Mouse (Mus musculus): Measurements from ENCODE around the gene Tmem268. TPM values are rescaled to one million over a fixed set of nuclear protein-coding genes. Genes with fewer than 3 reads are reported as not detected.

The Tmem268 gene
- polyA plus RNA-seq, 1 experiment from 2014 or later = 6.6 TPM

DNA sequence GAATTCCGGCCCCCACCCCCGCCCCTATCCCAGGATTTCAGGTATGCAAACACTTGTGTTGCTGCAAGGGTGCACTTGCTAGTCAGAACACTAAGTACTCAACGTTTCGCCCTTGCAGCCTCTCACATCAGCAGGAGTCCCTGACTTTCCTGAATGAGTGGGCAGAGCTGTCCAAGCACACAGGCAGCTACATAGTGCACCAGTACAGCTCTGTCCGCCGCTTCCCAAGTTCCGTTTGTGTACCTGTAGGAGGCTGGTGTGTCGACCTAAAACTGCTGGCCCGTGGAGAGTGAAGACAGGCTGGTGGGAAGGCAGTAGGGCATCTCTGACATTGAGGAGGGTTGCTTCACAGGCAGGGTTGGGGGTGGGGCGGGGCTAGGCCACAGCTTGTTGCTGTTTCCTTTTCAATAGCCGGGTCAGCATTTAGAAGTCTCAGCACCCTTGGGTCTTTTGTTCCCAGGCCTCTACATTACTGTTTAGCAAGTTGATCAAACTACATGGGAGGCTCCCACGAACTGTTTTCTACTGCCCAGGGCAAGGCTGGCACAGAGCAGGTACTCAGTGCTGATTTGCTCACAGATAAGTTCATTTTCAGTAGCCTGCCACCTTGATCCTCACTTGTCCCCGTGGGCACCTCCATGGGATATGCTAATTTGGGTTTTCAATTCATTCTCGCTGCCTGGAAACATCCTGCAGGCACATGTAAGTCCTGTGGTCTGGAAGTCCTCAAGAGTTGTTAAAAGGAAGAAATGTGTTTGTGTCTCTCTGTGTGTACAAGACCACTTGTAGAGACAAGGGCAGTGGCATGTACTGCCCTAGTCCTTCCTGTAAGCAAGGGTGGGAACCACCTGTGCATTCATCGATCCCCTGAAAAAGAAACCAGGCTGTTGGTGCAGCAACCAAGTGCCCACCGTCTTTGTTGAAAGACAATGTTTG, 1.2 kb upstream of the Tmem268 start:
- H3K4me2 ChIP-seq = peak overlapping the region; percentile 80
- peaks cover 9% of the 10 kb centered on the region; the same call in 1 of the 2 replicates for H3K27me3 ChIP-seq
- 24% methylated on average over 16 of the region's 16 CpGs for WGBS
- no peak overlapping the region for H3K27ac ChIP-seq
- H3K9me3 ChIP-seq = no peaks in the 10 kb centered on the region
- H3K4me1 ChIP-seq = peaks cover 40% of the 10 kb centered on the region
- no peak overlapping the region for H3K9ac ChIP-seq
- ATAC-seq (ENCODE audit: low FRiP score) = no peak
- H3K4me3 ChIP-seq (replicated peaks) = peak overlapping the region; percentile 72; the same call in 1 of the 2 replicates
- H3K36me3 ChIP-seq (replicated peaks) = peaks cover 22% of the 10 kb centered on the region

GRCm38 (mm10) chr4:63559127-63559697, 631 bp downstream of the Tmem268 start:
- H3K27ac ChIP-seq = no peak overlapping the region
- 42% methylated on average over 9 of the region's 9 CpGs for WGBS
- H3K9ac ChIP-seq = peak overlapping the region; percentile 83
- peaks cover 9% of the 10 kb centered on the region; the same call in 1 of the 2 replicates for H3K27me3 ChIP-seq
- H3K4me1 ChIP-seq = peaks cover 35% of the 10 kb centered on the region
- peak; percentile 20; the same call in 1 of the 2 replicates for ATAC-seq (ENCODE audit: low FRiP score)
- H3K36me3 ChIP-seq (replicated peaks) = peaks cover 8% of the 10 kb centered on the region; the same call in 1 of the 2 replicates
- peak overlapping the region; percentile 80 for H3K4me2 ChIP-seq
- H3K4me3 ChIP-seq (replicated peaks) = peak overlapping the region; percentile 72
- H3K9me3 ChIP-seq = no peaks in the 10 kb centered on the region

DNA sequence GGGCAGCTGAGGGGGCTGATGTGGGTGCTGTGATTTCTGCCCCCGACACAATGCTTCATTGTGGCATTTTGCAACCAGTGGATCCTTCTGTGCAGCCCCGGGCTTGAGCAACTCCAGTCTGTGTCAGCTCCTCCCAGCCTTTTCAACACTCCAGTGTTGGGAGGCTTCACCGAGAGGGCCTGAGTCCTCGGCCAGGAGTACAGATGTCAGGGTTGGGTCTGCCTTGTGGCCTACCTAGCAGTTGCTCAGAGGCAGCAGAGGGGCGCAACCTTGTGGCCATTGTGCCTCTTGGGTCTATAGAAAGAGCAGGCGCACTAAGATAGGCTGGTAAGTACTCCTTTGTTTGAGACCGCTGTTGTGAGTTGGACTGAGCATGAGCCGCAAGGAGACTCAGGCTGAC, 1.5 kb downstream of the Tmem268 start:
- ATAC-seq (ENCODE audit: low FRiP score) = no peak
- WGBS = 48% methylated on average over 8 of the region's 8 CpGs
- H3K4me3 ChIP-seq (replicated peaks) = no peak overlapping the region
- peaks cover 35% of the 10 kb centered on the region for H3K4me1 ChIP-seq
- no peak overlapping the region for H3K27ac ChIP-seq
- no peaks in the 10 kb centered on the region for H3K9me3 ChIP-seq
- H3K27me3 ChIP-seq = peaks cover 9% of the 10 kb centered on the region; the same call in 1 of the 2 replicates
- H3K36me3 ChIP-seq (replicated peaks) = peaks cover 1% of the 10 kb centered on the region; the same call in 1 of the 2 replicates
- no peak overlapping the region for H3K4me2 ChIP-seq
- no peak overlapping the region for H3K9ac ChIP-seq

DNA sequence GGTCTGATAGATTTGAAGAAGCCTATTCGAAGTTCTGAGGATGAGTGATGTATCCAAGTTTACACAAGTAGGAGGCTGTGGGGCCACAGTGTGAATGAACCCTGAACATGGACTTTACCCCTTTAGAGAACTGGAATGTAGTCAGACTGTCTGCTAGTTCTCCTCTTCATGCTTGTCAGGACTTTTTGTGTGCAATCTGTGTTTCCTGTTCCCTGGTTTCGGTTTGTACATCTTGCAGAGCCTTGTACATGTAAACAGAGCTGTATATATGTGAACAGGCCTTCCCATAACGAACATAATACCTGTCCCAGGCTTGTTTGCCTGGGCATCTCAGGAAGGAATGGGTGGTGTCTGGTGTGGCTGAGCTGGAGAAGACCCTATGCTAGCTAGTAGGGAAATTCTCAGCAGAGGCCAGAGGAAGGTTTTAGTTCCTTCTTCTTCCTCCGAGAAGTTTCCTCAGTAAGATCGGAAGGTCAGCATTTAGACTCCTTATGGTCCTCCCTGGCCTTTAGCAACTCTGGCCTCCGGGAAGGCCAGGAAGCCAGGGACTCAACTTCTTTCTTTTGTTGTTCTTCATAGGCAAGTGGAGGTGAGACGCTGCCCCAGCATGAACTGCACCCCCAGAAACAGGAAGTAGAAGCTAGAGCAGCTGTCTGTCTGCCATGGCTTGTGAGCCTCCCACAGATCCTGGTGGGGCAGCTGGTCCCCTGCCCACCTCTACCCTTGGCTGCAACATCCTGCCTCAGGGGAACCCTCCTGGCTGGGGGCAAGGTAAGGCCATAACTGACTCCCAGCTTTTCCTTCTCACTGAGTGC, 3.5 kb downstream of the Tmem268 start:
- Histone ChIP-seq H3K4me2 (no peak overlapping the region), H3K9me3 (no peaks in the 10 kb centered on the region), H3K4me1 (peaks cover 33% of the 10 kb centered on the region), H3K27me3 (peaks cover 9% of the 10 kb centered on the region; the same call in 1 of the 2 replicates), H3K27ac (no peak overlapping the region), H3K4me3 (replicated peaks) (no peak overlapping the region), H3K9ac (no peak overlapping the region), H3K36me3 (replicated peaks) (no peaks in the 10 kb centered on the region)
- no peak for ATAC-seq (ENCODE audit: low FRiP score)
- 85% methylated on average over 7 of the region's 7 CpGs for WGBS

DNA sequence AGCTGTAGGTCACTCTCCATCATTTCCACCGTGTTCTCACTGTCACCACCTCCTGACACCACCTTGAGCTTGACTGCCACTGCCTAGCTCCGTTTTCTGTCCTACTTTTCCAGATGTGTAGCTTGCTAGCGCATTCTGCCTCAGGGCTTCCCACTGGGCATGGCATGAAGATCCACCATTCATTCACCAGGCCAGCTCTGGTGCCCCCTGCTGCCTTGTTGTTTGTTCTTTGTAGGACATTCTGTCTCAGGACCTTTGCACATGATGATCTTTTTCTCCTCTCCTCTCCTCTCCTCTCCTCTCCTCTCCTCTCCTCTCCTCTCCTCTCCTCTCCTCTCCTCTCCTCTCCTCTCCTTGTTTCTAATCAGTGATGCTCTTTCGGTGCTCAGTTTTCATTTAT, 4.2 kb downstream of the Tmem268 start:
- 94% methylated on average over 4 of the region's 4 CpGs for WGBS
- peaks cover 9% of the 10 kb centered on the region; the same call in 1 of the 2 replicates for H3K27me3 ChIP-seq
- no peak overlapping the region for H3K27ac ChIP-seq
- H3K36me3 ChIP-seq (replicated peaks) = no peaks in the 10 kb centered on the region
- ATAC-seq (ENCODE audit: low FRiP score) = no peak
- peaks cover 27% of the 10 kb centered on the region for H3K4me1 ChIP-seq
- no peak overlapping the region for H3K4me3 ChIP-seq (replicated peaks)
- H3K9ac ChIP-seq = no peak overlapping the region
- no peaks in the 10 kb centered on the region for H3K9me3 ChIP-seq
- no peak overlapping the region for H3K4me2 ChIP-seq

DNA sequence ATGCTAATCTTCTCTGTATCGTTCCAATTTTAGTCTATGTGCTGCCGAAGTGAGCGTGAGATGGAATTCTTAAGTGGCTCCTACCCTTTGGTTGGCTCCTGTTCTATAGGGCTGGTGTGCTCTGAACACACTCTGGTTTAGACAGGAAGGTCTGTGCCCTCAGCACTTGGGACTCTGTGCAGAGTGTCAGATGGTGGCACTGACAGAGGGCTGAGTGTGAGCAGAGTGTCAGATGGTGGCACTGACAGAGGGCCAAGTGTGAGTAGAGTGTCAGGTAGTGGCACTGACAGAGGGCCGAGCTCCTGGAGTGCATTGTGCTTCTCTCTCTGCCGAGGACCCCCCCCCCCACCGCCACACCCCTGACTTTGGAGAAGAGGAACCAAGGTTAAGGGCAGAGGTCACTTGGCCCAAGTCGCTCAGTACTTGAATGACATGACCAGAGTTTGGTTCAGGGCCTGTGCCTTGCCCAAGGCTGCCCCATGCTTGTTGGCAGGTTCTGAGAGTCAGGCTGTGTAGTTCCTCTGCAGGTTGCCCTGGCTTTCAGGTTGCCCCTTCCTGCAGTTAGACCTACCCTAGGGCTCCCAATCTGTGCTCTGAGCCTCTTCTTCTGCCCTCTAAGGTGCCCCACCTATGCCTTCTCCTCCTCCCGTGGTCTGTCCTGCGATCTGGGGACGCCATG, 9.3 kb downstream of the Tmem268 start:
- no peak for ATAC-seq (ENCODE audit: low FRiP score)
- 89% methylated on average over 10 of the region's 10 CpGs for WGBS
- Histone ChIP-seq H3K4me2 (no peak overlapping the region), H3K4me3 (replicated peaks) (no peak overlapping the region), H3K9me3 (no peaks in the 10 kb centered on the region), H3K36me3 (replicated peaks) (no peaks in the 10 kb centered on the region), H3K27me3 (no peaks in the 10 kb centered on the region), H3K9ac (no peak overlapping the region), H3K27ac (no peak overlapping the region), H3K4me1 (peaks cover 18% of the 10 kb centered on the region)

- Histone ChIP-seq H3K4me3 (replicated peaks) (no peak overlapping the region), H3K9ac (no peak overlapping the region), H3K36me3 (replicated peaks) (no peaks in the 10 kb centered on the region), H3K27ac (no peak overlapping the region), H3K27me3 (no peaks in the 10 kb centered on the region), H3K4me1 (peaks cover 18% of the 10 kb centered on the region), H3K4me2 (no peak overlapping the region), H3K9me3 (no peaks in the 10 kb centered on the region)
- no peak for ATAC-seq (ENCODE audit: low FRiP score)
- WGBS = 85% methylated on average over 8 of the region's 8 CpGs
Measured at GRCm38 (mm10) chr4:63569322-63569721, 10.7 kb downstream of the Tmem268 start.

DNA sequence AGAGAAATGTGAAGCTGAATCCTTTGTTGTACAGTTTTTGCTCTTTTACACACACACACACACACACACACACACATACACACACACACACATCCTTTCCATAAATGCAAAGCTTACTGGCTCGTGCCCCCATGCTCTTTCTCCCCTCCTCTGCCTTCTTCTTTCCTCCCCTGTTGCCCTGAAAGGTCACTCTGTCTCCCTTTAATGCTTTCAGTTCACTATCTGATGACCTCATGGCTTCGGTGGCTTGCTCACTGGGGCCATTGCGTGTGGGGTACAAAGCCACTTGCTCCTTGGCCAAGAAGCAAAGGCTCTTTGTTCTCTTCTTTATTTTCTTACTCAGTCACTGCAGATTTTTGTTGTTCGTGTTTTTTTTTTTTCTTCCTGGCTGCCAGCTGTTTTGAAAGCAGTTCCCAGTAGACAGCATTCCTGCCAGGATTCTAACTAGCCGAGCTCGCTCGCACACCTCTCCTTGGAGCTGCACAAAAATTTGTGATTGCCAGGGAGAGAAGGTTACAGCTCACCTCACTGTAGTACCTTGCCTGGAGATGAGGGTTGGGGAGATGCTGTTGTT, 11.7 kb downstream of the Tmem268 start:
- 15% methylated on average over 7 of the region's 7 CpGs for WGBS
- H3K36me3 ChIP-seq (replicated peaks) = no peaks in the 10 kb centered on the region
- H3K27ac ChIP-seq = peak overlapping the region; percentile 31
- no peak overlapping the region for H3K9ac ChIP-seq
- H3K4me3 ChIP-seq (replicated peaks) = no peak overlapping the region
- H3K27me3 ChIP-seq = no peaks in the 10 kb centered on the region
- peaks cover 18% of the 10 kb centered on the region for H3K4me1 ChIP-seq
- no peaks in the 10 kb centered on the region for H3K9me3 ChIP-seq
- no peak overlapping the region for H3K4me2 ChIP-seq
- no peak for ATAC-seq (ENCODE audit: low FRiP score)

GRCm38 (mm10) chr4:63572621-63573020, 14.0 kb downstream of the Tmem268 start:
- Histone ChIP-seq H3K4me2 (no peak overlapping the region), H3K9me3 (no peaks in the 10 kb centered on the region), H3K4me1 (peaks cover 18% of the 10 kb centered on the region), H3K36me3 (replicated peaks) (no peaks in the 10 kb centered on the region), H3K9ac (no peak overlapping the region), H3K4me3 (replicated peaks) (no peak overlapping the region), H3K27ac (no peak overlapping the region), H3K27me3 (no peaks in the 10 kb centered on the region)
- 95% methylated on average over 5 of the region's 5 CpGs for WGBS
- ATAC-seq (ENCODE audit: low FRiP score) = no peak

GRCm38 (mm10) chr4:63579649-63580048, 21.1 kb downstream of the Tmem268 start:
- Histone ChIP-seq H3K9me3 (no peaks in the 10 kb centered on the region), H3K36me3 (replicated peaks) (no peaks in the 10 kb centered on the region), H3K27ac (peak overlapping the region; percentile 47), H3K9ac (no peak overlapping the region), H3K4me1 (peaks cover 10% of the 10 kb centered on the region), H3K4me3 (replicated peaks) (no peak overlapping the region), H3K4me2 (no peak overlapping the region), H3K27me3 (no peaks in the 10 kb centered on the region)
- 84% methylated on average over 14 of the region's 14 CpGs for WGBS
- peak; percentile 51; the same call in 1 of the 2 replicates for ATAC-seq (ENCODE audit: low FRiP score)

DNA sequence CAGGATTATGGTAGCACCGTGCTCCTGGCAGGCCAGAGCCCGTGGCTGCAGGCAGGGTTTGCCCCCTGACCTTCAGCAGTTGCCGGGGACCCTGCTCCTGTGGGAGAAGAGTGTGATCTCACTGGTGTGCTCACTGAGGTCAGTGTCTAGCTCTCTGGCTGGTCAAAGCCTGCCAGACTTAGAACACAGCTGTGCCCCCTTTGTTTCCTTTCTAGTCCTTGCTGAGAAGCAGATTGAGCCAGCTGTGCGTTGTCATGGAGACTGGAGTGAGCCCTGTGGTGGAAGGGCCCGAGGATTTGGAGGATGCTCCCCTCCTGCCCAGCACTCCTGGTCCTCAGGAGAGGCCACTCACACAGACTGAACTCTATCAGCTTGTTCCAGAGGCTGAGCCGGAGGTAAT, 21.5 kb downstream of the Tmem268 start:
- Histone ChIP-seq H3K27ac (peak overlapping the region; percentile 47), H3K36me3 (replicated peaks) (no peaks in the 10 kb centered on the region), H3K9ac (no peak overlapping the region), H3K4me2 (no peak overlapping the region), H3K4me3 (replicated peaks) (no peak overlapping the region), H3K27me3 (no peaks in the 10 kb centered on the region), H3K9me3 (no peaks in the 10 kb centered on the region), H3K4me1 (peaks cover 10% of the 10 kb centered on the region)
- ATAC-seq (ENCODE audit: low FRiP score) = peak; percentile 74
- WGBS = 26% methylated on average over 6 of the region's 6 CpGs

All from forebrain, embryonic 12.5 days (tissue).